Mouse (Mus musculus) myocyte (in vitro differentiated cells): Measurements from ENCODE around the gene Dnttip1.

Experiments used
- E2F4 ChIP-seq: IDR thresholded peaks from one replicate; pipeline ENCODE4 v1.6.1; 2011; ENCODE audit warnings: mild to moderate bottlenecking, control low read depth, moderate library complexity; ENCODE audit not compliant: insufficient read depth
- MAX ChIP-seq: IDR thresholded peaks from one replicate; pipeline ENCODE4 v1.6.1; 2011; ENCODE audit warnings: low read depth, mild to moderate bottlenecking, control low read depth
- MYOD1 ChIP-seq, 3 experiments: IDR thresholded peaks; one replicate each; pipeline ENCODE4 v1.6.1; 2011; ENCODE audit warnings: control low read depth in 2 of 3, low read depth in 2 of 3, mild to moderate bottlenecking in 2 of 3, moderate library complexity in 1 of 3; ENCODE audit not compliant: insufficient read length in 2 of 3, control insufficient read depth in 1 of 3
- MYOG ChIP-seq, 3 experiments: IDR thresholded peaks; one replicate each; pipeline ENCODE4 v1.6.1; 2011; ENCODE audit warnings: control low read depth in 2 of 3, low read depth in 2 of 3, mild to moderate bottlenecking in 2 of 3; ENCODE audit not compliant: insufficient read length in 2 of 3, control insufficient read depth in 1 of 3, insufficient read depth in 1 of 3
- POLR2A ChIP-seq: IDR thresholded peaks from one replicate; pipeline ENCODE4 v1.6.1; 2011; ENCODE audit warnings: low read depth, mild to moderate bottlenecking, control low read depth, moderate library complexity; ENCODE audit not compliant: insufficient read length
- POLR2AphosphoS2 ChIP-seq: IDR thresholded peaks from one replicate; pipeline ENCODE4 v1.6.1; 2011; ENCODE audit warnings: low read depth, control low read depth; ENCODE audit not compliant: insufficient read length
- SRF ChIP-seq: IDR thresholded peaks from one replicate; pipeline ENCODE4 v1.6.1; 2011; ENCODE audit warnings: low read depth; ENCODE audit not compliant: control insufficient read depth, insufficient read length
- TCF12 ChIP-seq: IDR thresholded peaks from one replicate; pipeline ENCODE4 v1.6.1; 2011; ENCODE audit warnings: mild to moderate bottlenecking, control low read depth; ENCODE audit not compliant: poor library complexity, insufficient read depth, severe bottlenecking
- TCF3 ChIP-seq: IDR thresholded peaks from one replicate; pipeline ENCODE4 v1.6.1; 2011; ENCODE audit warnings: low read depth, control low read depth; ENCODE audit not compliant: insufficient read length
- USF1 ChIP-seq: IDR thresholded peaks from one replicate; pipeline ENCODE4 v1.6.1; 2011; ENCODE audit warnings: low read depth, mild to moderate bottlenecking, control low read depth, moderate library complexity

DNA sequence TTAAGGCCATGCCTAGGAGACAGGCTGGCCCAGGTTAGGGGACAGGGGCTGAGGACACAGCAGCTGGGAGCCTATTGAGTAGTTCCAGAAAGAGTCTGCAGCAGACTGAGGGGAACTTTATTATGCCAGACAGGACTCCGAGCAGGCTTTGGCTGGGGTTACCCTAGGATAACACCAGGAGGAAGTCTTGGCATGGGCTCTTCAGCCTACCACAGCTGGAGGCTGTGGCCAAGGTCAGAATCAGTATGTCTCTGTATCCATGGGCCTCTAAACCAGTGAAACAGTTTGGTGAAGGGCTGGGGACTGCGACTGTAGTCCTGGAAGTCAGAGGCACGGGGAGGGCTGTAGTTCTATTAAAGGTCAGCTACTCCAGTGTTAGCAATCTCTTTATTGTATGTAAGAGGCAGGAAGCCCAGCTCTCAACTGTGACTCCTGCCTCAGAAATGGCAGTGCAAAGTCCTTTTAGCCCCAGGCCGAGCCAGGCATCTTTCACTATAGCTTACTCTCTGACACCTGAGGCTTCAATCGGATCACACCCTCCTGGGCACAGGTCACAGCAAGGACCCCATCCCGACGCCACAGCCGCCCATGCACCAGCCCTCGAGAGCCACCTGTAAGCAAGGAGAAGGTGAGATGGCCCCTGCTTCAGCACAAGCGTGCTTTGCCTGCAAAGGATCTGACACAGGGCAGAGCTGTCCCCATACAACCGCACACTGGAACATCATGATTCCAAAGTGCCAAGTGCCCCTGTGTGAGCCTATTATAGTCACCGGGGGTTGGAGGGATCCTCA lies 46.8 kb downstream of the Dnttip1 start:
- no peak for TF ChIP-seq POLR2A
- TF ChIP-seq TCF3 = no peak
- TF ChIP-seq MYOG (IDR thresholded peaks at IDR 0.05; ENCODE audit: control insufficient read depth in 1 of 3, insufficient read depth in 1 of 3, insufficient read length in 2 of 3, low read depth in 2 of 3) = no peak
- TF ChIP-seq E2F4 = no peak
- no peak for TF ChIP-seq USF1
- TF ChIP-seq TCF12 = no peak
- TF ChIP-seq SRF = no peak
- no peak for TF ChIP-seq MYOD1 (IDR thresholded peaks at IDR 0.05; ENCODE audit: control insufficient read depth in 1 of 3, insufficient read length in 2 of 3, low read depth in 2 of 3)
- TF ChIP-seq MAX = no peak
- peak; percentile 24 for TF ChIP-seq POLR2AphosphoS2
